Mouse (Mus musculus) c-Kit-positive CD71-positive TER-119-negative erythroid progenitor cells, embryonic 14.5 days (primary cell): ENCODE data around the gene Irf9.

ENCODE experiments used
- DNase-seq: peaks from one replicate; pipeline ENCODE4 v3.0.0-alpha.2; 2013; ENCODE audit warnings: low read depth

Irf9 gene

DNA sequence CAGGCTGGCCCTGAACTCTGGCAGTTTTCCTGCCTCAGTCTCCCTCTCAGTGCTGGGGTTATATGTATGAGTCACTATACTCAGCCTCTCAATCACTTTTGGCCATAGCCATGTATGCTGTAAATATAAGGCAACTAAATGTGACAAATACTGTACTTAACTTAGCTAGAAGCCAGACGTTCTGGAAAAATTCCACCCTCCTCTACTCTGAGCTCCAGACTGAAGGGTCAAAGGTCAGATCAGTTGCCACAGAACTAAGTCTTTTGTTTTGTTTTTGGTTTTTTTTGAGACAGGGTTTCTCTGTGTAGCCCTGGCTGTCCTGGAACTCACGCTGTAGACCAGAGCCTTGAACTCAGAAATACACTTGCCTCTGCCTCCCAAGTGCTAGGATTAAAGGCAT lies 12.5 kb downstream of the Irf9 start:
- DNase-seq = no peak

DNA sequence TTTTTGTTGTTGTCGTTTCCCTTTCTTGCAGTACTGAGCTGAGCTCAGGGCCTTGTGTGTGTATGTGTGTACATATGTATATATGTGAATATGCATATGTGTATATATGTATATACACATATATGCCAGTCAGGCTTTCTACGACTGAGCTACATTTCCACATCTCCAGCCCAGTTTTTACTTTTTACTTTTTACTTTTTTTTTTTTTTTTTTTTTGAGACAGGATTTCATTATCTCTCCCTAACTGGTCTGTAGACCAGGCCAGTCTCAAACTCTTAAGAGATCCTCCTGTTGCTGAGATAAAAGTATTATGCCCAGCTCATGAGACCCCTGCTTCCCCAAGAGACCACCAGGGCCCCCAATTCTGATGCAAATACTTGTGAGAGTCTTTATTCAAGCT lies 13.5 kb downstream of the Irf9 start:
- DNase-seq = no peak

DNA sequence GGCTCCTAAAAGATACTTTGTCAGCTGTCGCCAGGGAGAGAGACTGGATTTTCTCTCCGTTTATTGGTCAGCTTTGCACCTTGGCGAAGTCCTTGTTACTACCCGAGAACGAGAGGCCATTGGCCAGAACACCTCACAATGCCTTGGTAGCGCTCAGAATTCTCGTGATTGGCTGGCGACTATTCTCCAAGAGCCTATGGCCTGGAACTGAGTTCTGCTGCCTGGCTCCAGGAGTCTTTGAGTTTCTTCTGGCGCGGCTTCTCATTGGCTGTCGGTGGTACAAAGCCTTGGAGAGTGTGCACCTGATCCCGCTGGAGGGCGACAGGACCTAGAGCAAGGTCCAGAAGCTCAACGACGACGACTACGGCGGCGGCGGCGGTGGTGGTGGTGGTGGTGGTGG lies 14.5 kb downstream of the Irf9 start, which contains the start of gene Rec8:
Gene Rec8, plus strand, starts transcription at position 216 of the 400 bp plus-strand sequence.
- no peak for DNase-seq

DNA sequence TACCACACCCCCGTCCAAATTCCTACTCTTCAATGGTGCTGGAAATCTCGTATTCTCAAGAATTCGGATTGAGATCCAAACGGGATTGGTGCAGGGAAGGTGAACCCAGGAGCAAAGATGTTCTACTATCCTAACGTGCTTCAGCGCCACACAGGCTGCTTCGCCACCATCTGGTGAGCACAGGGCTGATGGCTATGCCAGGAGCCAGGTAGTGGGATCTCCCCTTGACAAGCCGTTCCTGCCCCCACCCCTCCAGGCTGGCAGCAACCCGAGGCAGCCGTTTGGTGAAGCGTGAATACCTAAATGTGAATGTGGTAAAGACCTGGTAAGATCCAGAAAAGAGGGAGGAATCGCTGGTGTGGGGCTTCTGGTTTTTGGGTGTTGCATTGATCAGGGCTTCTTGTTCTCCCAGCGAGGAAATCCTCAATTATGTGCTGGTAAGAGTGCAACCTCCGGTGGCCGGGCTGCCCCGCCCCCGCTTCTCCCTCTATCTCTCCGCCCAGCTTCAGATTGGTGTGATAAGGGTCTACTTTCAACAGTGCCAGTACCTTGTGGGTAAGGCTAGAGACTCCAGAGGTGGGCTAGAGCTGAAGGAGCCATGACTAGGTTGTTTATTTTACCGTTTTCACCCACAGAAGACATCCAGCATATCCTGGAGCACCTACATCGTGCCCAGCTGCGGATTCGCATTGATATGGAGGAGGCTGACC lies 15.3 kb downstream of the Irf9 start:
- peak; percentile 70 for DNase-seq

DNA sequence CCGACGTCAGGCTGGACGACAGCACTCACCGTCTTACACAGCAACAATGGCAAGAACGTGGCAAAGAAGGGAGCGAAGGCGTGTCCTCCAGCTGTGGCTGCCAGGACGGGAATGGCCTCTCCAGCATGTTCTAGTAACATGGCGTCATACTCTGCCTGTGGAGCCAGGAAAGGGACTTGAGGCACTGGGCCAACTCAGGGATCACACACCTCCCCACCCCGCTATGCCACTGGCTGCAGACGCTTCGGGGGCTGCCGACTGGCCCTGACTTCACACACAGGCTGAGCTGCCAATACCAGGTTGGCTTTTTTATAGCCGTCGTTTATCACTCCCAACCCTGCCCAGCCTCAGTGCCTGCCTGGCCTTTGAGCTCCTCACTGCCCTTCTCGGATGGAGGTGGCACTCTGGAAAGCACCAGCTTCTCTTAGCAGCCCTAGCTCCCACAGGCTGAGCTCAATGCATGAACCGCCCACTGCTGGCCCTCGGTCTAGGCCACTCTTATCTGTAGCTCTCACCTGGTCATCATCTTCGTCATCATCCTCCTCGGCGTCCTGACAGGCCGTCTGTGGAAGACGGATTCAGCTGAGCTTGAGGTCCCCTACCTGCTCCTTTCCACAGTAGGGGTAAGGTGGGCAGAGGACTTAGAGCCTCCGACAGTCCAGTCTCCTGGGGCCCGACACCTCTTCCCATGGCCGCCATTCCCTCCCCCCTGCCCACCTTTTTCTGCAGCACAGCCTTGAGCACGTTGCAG lies 24.9 kb downstream of the Irf9 start:
- no peak for DNase-seq

DNA sequence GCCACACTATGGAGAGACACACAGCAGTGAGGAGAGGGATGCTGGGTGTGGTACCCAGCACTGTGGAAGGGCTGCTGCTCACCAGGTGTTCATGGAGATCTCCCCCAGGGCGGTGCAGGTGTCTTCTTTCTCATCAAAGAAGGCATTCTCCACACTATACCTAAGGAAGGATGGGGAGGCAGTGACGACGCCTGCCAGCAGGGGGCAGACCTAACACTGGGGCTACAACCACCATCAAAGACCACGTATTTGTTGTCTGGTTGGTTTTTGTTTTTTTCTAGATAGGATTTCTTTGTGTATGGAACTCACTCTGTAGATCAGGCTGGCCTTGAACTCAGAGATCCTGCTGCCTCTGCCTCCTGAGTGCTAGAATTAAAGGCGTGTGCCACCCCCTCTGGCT lies 25.9 kb downstream of the Irf9 start:
- no peak for DNase-seq

DNA sequence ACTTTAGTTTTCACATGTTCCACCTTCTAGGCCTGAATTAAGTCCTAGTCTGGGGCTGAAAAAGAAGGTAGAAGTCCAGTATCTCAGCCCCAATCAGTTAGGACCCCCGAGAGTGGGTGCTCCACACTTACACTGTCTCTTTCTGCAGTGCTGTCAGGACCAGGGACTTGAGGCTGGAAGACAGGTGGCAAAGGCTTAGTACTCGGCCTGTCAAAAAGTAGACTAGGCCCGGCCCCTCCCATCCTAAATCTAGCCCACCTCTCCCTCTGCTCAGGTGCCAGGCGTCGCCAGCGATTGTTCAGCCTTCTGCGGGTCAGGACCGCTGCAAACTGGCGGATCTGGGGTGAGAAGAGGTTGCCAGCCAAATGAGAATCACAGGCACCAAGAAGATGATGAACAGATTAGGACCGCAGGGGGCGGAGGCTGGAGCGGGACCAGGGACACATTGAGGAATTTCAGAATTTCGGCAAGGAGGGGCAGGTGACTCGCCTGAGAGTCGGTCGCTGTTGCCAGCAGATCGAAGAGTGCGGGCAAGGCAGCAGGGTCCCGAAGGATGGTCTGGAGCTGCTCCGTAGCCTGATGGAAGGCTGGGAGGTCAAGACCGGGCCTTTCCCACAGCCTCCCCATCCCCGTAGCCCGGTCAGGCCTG lies 31.6 kb downstream of the Irf9 start:
- DNase-seq = no peak

DNA sequence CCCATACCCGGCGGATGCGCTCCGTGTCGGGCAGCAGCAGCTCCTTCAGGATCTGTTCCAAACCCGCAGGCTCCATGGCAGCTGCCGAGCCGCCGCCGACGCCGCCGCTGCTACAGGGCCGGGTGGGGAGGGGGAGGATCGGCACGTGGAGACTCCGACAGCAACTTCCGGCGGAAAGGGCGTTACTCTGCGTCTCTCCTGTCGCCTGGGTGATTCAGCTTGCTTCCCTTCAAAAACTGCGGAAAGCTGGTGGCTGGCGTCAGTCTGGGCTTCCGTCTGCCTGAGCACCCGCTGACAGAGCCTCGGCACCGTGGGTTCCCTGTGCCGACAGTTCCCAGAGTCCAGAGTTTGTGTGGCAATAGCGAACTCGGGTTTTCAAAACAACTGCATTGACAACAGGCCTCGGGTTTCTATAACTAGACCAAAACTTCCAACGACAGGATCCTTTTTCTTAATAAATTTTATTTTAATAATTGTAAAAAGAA lies 32.2 kb downstream of the Irf9 start, which contains the start of gene Ipo4:
Gene Ipo4, minus strand, starts transcription at position 435 of the 485 bp plus-strand sequence.
- DNase-seq = peak; percentile 78

DNA sequence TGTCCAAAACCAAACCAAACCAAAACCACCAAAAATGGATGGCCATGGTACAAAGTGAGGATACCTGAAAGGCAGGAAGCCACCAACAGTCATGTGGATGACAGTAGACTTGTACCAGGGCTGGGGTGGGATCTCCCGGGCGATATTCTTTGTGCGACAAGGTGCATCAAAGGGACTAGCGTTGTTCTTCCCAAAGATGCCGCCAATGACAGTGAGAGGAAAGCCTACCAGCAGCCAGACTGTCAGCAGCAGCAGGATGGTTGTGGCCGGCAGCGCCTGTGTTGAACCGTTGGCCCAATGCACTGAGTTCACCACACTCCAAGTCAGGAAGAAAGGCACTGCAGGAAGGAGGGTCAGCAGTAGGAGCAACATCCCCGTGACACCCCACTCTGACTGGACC lies 34.4 kb downstream of the Irf9 start, which contains the start of gene Gm49378:
Gene Gm49378, minus strand, starts transcription at position 101 of the 400 bp plus-strand sequence.
- DNase-seq = no peak

DNA sequence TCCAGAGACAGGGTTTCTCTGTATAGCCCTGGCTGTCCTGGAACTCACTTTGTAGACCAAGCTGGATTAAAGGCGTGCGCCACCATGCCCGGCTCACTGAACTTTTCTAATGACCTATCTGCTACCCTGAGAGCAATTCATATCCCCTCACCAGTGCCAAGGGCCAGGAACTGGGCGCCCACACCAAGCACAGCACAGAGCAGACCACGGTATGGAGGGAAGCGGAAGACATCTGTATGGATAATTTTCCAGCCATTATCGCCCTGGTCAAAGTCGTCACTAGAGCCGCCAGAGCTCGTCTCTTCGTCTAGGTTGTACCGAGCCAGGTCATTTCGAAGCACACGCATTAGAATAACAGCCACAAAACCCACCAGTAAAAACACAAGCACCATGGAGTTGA lies 37.4 kb downstream of the Irf9 start:
- no peak for DNase-seq

DNA sequence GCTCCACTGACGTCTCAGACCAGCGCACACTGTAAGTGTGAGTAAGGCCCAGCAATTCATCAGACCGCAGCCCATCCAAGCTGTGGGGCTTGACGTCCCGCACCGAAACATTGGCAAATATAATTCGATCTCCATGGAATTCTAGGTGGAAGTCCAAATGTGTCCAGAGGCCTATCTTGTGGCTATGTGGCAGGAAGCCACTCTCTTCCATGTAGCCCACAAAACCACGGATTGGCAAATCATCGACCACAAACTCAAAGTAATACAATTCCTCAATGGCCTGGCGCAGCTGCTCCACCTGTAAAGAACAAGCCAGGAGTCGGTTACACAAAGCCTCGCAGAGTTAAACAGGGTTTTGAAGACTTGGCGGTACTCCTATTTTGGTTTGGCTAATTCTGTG lies 37.9 kb downstream of the Irf9 start:
- no peak for DNase-seq

DNA sequence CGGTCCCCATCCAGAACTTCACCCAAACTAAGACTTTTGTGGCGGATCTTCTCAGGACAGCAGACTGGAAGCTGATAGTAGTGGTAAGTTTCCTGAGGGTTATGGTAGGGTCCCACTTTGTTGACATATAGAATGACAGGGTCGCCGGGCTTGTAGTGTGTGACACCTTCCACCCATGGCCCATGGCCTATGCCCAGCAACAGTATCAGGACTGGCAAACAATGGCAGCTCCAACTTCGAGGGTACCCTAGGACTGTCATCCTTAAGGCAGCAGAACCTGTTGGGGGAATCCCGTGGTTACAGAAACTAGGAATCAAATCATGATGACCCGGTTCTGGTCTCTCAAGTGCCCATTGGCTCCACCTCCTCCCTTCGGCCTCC lies 39.3 kb downstream of the Irf9 start:
- no peak for DNase-seq

DNA sequence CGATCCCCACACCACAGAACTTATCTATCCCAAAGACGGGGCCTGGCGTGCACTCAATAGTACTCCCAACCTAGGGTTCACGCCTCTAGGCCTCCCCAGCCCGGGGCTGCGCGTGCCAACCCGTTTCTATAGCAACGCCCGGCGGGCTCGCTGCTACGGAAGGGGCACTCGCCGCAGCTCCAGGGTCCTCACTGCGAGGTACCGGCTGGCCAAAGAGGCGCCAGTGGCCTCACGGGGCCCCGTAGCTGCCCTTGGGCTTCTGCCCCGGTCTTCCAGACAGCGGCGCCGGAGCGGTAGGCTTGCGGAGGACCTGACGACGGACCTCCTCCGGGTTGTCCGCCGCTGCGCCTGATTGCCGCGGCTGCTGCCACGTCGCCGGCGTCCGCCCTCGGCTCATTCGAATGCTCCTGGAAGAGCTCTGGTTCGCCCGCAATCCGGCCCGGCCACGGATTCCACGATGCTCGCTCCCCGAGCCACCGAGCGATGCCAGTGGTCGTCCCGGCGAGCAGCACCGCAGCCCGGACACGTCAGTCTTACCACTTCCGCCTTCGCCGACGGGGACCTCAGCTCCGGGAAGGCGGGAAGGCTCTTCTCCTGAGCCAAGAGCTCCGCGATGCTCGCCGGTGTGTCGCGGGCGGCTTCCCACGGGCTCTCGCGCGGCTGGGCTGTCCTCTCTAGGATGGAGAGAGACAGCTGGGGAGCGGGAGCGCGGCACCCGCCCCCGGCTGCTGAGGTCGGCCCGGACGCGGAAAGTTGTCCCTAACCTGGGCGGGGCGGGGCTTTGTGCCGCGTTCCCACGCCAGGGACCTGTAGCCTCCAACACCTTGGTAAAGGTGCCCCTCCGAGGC lies 39.9 kb downstream of the Irf9 start, which contains the start of gene Tm9sf1:
Gene Tm9sf1, minus strand, starts transcription at position 747 of the 848 bp plus-strand sequence.
- DNase-seq = peak; percentile 69

DNA sequence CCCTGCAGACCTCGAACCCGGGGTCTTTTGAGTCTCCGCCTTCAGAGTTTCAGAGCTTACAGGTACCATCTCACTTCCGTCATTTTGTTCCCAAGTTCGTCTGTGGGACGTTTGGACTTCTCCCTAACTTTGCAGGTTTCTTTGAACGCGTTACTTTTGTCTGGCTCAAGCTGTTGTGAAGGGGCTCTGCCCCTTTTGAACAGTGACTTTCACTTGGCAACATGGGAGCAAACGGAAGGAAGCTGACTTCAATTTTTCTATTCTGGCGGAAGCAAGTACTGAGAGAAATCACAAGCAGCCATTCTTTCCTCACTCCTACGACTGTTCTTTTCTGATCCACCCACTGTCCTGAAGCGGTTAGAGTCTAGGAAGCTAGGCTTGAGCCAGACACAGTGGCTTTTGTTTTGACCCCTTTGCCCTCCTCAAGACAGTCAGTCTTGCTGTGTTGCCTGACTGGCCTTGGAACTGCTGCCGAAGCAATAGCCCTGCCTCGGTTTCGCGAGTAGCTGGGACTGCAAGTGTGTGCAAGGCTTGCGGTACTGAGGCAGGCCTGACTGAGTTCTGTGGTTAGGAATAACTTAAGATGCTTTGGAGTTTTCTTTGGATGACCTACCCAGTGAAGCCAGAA lies 41.0 kb downstream of the Irf9 start:
- DNase-seq = no peak

DNA sequence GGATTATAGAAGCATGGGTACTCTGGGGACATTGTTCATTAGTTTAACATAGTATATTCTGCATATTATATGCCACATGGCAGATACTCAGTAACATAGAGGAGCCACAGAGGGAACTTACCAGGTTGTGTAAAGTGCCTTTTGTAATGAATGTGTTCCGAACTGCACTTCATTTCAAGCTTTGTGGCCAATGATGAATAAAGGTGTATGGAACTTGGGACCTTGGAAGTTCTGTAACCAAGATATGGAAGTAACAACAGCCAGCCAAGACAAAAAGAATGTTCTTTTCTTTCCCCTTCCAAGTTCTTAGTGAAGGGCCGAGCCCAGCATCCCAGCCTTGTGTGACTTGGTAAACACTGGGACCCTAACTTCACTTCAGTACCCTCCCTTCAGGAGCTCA lies 46.5 kb downstream of the Irf9 start, which contains the start of gene Tssk4:
Gene Tssk4, plus strand, starts transcription at position 301 of the 400 bp plus-strand sequence.
- no peak for DNase-seq

DNA sequence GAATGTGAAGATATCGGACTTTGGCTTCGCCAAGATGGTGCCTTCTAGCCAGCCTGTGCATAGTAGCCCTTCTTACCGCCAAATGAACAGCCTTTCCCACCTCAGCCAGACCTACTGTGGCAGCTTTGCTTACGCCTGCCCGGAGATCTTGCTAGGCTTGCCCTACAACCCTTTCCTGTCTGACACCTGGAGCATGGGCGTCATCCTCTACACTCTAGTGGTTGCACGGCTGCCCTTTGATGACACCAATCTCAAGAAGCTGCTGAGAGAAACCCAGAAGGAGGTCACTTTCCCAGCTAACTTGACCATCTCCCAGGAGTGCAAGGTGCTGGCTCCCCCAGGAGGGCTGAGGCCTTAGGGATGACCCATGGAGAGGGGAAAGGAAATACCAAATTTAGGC lies 48.2 kb downstream of the Irf9 start:
- DNase-seq = no peak

DNA sequence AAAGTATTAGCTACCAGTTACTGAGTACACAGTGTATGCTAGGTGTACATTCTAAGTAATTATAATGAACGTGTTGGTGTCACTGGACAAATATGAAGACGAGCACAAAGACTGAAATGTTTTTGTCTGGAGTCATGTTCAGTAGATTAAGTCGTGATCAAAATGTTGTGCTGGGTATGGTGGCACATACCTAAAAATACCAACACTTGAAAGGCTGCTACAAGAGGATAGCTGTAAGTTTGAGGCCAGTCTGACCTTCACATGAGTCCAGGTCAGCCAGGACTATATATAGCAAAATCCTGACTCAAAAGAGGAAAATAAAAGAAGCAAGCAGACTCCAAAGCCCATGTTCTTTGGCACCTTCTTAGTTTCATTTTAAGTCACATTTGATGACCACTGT lies 53.6 kb downstream of the Irf9 start:
- DNase-seq = no peak

DNA sequence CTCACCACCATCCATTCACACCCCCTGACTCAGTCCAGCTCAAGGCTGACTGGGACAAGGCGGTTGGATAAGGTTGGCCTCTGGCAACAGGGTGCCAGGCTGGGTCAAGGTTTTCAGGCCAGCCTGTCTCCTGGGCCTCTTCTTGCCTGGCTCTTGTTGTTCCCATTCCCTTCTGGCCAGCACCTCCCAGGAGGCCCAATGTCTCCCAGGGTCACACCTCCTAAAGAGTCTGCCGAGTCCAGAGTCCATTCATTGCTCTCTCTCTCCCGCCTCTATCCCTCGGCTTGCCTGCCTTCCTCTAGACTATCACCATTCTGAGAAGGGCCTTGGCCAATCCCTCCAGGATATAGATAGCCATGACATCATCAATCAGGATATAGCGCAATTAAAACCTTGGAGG lies 54.6 kb downstream of the Irf9 start:
- DNase-seq = no peak
